Mouse (Mus musculus): ENCODE results near the gene 1700029J07Rik.

GRCm38 (mm10) chr8:46007050-46007672, 32.1 kb upstream of the 1700029J07Rik start:
- TF ChIP-seq CTCF (IDR thresholded peaks at IDR 0.05; ENCODE audit: borderline replicate concordance, extremely low read depth, insufficient read depth, insufficient read length) (no peak), POLR2A (IDR thresholded peaks at IDR 0.05; ENCODE audit: borderline replicate concordance, extremely low read depth, insufficient read depth, insufficient read length, poor library complexity, severe bottlenecking) (no peak)

Measured in brain, embryonic 14.5 days (tissue).